Comparison of ENCODE assay signal across 8 mouse cellular contexts in the genomic region with DNA sequence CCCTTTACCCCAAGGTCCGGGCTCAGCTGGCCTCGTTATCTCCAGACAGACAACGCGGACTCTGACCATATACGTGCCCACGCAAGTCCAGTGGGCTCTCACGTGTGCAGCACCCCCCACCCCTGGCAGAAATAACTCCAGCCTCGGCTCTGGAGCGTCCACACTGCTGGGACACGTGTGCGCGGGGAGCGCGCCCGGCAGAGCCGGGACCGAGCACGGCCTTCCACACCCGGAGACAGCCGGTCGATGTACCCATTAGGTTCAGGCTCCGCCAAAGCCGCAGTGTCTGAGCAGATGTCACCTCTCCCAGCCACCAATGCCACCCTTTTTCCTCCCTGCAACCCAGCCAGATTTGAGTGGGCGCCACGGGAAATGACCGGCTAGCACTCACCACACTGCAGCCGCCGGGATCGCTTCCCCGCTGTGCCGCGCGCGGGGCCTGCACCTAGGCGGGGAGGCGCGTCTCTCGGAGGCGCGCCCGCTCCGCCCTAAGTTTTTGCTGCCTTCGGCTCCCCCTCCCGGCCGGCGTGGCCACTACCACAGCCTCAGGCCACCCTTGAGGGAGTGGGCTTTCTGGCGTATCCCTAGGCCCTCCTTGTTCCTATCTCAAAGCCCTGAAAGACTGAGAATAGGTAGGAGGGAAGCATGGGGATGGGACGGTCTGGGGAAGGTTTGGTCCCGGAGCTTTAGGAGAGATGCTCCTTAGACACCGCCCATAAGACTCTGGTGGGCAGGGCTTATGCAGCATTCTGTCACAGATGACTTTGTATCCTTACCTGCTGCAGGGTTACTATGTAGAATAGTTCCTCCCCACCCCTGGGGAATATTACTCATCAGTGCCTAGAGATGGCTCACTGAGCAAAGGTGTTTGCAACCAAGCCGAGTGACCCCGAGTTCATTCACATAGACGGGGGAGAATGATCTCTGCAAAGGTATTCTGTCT. TPM values are rescaled to one million over a fixed set of nuclear protein-coding genes. Genes with fewer than 3 reads are reported as not detected.
DNase-seq lines count a peak whose midpoint lies in the region; ATAC-seq and TF ChIP-seq lines count a peak whose summit lies in the region.

A gene (minus strand): TSS at position 715 of the 943 bp plus-strand sequence.

- dilution Hi-C loops in CH12.LX (cut with MboI; ENCODE audit: extremely low pct_ligation_motif_present, extremely low pct_unique_long_range_greater_than_20kb, low sequenced_read_pairs): no loop called here

- H3K27ac ChIP-seq in CH12.LX (ENCODE audit: insufficient read depth, low read depth): peak within 1 kb of the TSS; percentile 29; the same call in 1 of the 2 replicates
- H3K27ac ChIP-seq in heart, embryonic 10.5 days: peak within 1 kb of the TSS; percentile 87
- peak within 1 kb of the TSS; percentile 64 for H3K27ac ChIP-seq in kidney, embryonic 15.5 days
- H3K27ac ChIP-seq in liver, embryonic 12.5 days: peak within 1 kb of the TSS; percentile 71
- peak within 1 kb of the TSS; percentile 67 for H3K27ac ChIP-seq in stomach, postnatal 0 days (replicated peaks)

- peaks cover 59 to 66% of the 10 kb centered on the region in 2 experiments for H3K36me3 ChIP-seq in CH12.LX (replicated peaks in 1 of 2; ENCODE audit: control insufficient read depth in 1 of 2, insufficient read depth in 1 of 2, low read length in 1 of 2)
- peaks cover 78% of the 10 kb centered on the region for H3K36me3 ChIP-seq in erythroblast, embryonic 14.5 days (ENCODE audit: control insufficient read depth)
- peaks cover 59% of the 10 kb centered on the region for H3K36me3 ChIP-seq in heart, embryonic 10.5 days
- H3K36me3 ChIP-seq in kidney, embryonic 15.5 days: peaks cover 55% of the 10 kb centered on the region
- peaks cover 64% of the 10 kb centered on the region for H3K36me3 ChIP-seq in liver, embryonic 12.5 days
- H3K36me3 ChIP-seq in stomach, postnatal 0 days (ENCODE audit: control insufficient read depth, insufficient read depth, low read length): 0 out of 2 replicates have a peak, but pooled peaks cover 5% of the 10 kb centered on the region

- TF ChIP-seq CTCF in CH12.LX (conservative IDR thresholded peaks at IDR 0.05 in 1 of 2, IDR thresholded peaks at IDR 0.05 in 1 of 2; ENCODE audit: low read depth in 2 of 2, low read length in 2 of 2): peak in 1 of 2 experiments; percentile 76; a peak in 2 of 4 replicates
- peak; percentile 71 for TF ChIP-seq CTCF in brain, embryonic 14.5 days (IDR thresholded peaks at IDR 0.05; ENCODE audit: borderline replicate concordance, extremely low read depth, insufficient read depth, insufficient read length)
- peak; percentile 82 for TF ChIP-seq CTCF in stomach, postnatal 0 days (IDR thresholded peaks at IDR 0.05; ENCODE audit: low read depth)

- H3K27me3 ChIP-seq in CH12.LX (replicated peaks): no peaks in the 10 kb centered on the region
- no peaks in the 10 kb centered on the region for H3K27me3 ChIP-seq in erythroblast, embryonic 14.5 days (ENCODE audit: control insufficient read depth)
- H3K27me3 ChIP-seq in heart, embryonic 10.5 days (ENCODE audit: insufficient read depth, poor library complexity, severe bottlenecking): no peaks in the 10 kb centered on the region
- H3K27me3 ChIP-seq in kidney, embryonic 15.5 days: no peaks in the 10 kb centered on the region
- H3K27me3 ChIP-seq in liver, embryonic 12.5 days (replicated peaks): no peaks in the 10 kb centered on the region
- H3K27me3 ChIP-seq in stomach, postnatal 0 days (ENCODE audit: control insufficient read depth, insufficient read depth, low read length): no peaks in the 10 kb centered on the region

- DNase-seq in CH12.LX (ENCODE audit: extremely low read depth): peak; percentile 70
- peak; percentile 90 for DNase-seq in brain, embryonic 14.5 days (ENCODE audit: low read depth)
- DNase-seq in heart, embryonic 10.5 days (ENCODE audit: low spot score): peak; percentile 92
- DNase-seq in naive thymus-derived CD4-positive, alpha-beta T cell, adult 2 months (ENCODE audit: low read depth): peak; percentile 87
- DNase-seq in stomach, postnatal 0 days (ENCODE audit: low spot score): peak; percentile 86

- H3K9ac ChIP-seq in CH12.LX (ENCODE audit: insufficient read depth, low read depth): peak within 1 kb of the TSS; percentile 55
- peak within 1 kb of the TSS; percentile 71 for H3K9ac ChIP-seq in kidney, embryonic 15.5 days
- H3K9ac ChIP-seq in liver, embryonic 12.5 days: peak within 1 kb of the TSS; percentile 74
- H3K9ac ChIP-seq in stomach, postnatal 0 days (ENCODE audit: low read length): peak within 1 kb of the TSS; percentile 76

- H3K4me3 ChIP-seq in CH12.LX (replicated peaks in 1 of 3; ENCODE audit: low read depth in 2 of 3, low read length in 2 of 3, poor library complexity in 1 of 3): peak within 1 kb of the TSS; percentile 70 to 87 (median 75)
- H3K4me3 ChIP-seq in erythroblast, embryonic 14.5 days (replicated peaks): peak within 1 kb of the TSS; percentile 76
- H3K4me3 ChIP-seq in heart, embryonic 10.5 days: peak within 1 kb of the TSS; percentile 69
- peak within 1 kb of the TSS; percentile 75 for H3K4me3 ChIP-seq in kidney, embryonic 15.5 days (replicated peaks)
- peak within 1 kb of the TSS; percentile 65 for H3K4me3 ChIP-seq in liver, embryonic 12.5 days
- H3K4me3 ChIP-seq in stomach, postnatal 0 days (ENCODE audit: low read depth, low read length): peak within 1 kb of the TSS; percentile 67

- no peak for TF ChIP-seq EP300 in CH12.LX (IDR thresholded peaks at IDR 0.05; ENCODE audit: low read length)
- TF ChIP-seq EP300 in stomach, postnatal 0 days (optimal IDR thresholded peaks at IDR 0.05): no peak

- in situ Hi-C loops in CH12.LX (cut with MboI; ENCODE audit: low pct_ligation_motif_present, low pct_unique_long_range_greater_than_20kb, low sequenced_read_pairs): no loop called here

- peak; percentile 80 for ATAC-seq in kidney, embryonic 15.5 days (replicated peaks; ENCODE audit: low FRiP score)
- peak; percentile 74 for ATAC-seq in liver, embryonic 12.5 days
- ATAC-seq in stomach, postnatal 0 days (ENCODE audit: low FRiP score, low TSS enrichment): peak; percentile 80

- peak within 1 kb of the TSS; percentile 92 for H3K4me2 ChIP-seq in CH12.LX (ENCODE audit: insufficient read depth, low read depth, poor library complexity, severe bottlenecking)
- peak within 1 kb of the TSS; percentile 95 for H3K4me2 ChIP-seq in kidney, embryonic 15.5 days
- H3K4me2 ChIP-seq in liver, embryonic 12.5 days: peak within 1 kb of the TSS; percentile 96
- H3K4me2 ChIP-seq in stomach, postnatal 0 days (replicated peaks; ENCODE audit: low read depth): peak within 1 kb of the TSS; percentile 90

- H3K4me1 ChIP-seq in CH12.LX (ENCODE audit: control insufficient read depth in 1 of 2, insufficient read depth in 2 of 2): peaks cover 32 to 58% of the 10 kb centered on the region in 2 experiments
- H3K4me1 ChIP-seq in erythroblast, embryonic 14.5 days (ENCODE audit: control insufficient read depth): peaks cover 92% of the 10 kb centered on the region
- peaks cover 69% of the 10 kb centered on the region for H3K4me1 ChIP-seq in heart, embryonic 10.5 days
- H3K4me1 ChIP-seq in kidney, embryonic 15.5 days: peaks cover 70% of the 10 kb centered on the region
- H3K4me1 ChIP-seq in liver, embryonic 12.5 days: peaks cover 77% of the 10 kb centered on the region
- peaks cover 5% of the 10 kb centered on the region; the same call in 1 of the 2 replicates for H3K4me1 ChIP-seq in stomach, postnatal 0 days (replicated peaks; ENCODE audit: control insufficient read depth, insufficient read depth)

- TF ChIP-seq POLR2A in CH12.LX (IDR thresholded peaks at IDR 0.05; ENCODE audit: low read depth, low read length): peak; percentile 77
- peak; percentile 78 for TF ChIP-seq POLR2A in brain, embryonic 14.5 days (IDR thresholded peaks at IDR 0.05; ENCODE audit: borderline replicate concordance, extremely low read depth, insufficient read depth, insufficient read length, poor library complexity, severe bottlenecking)

- peaks cover 16% of the 10 kb centered on the region for H3K79me2 ChIP-seq in CH12.LX (replicated peaks; ENCODE audit: control insufficient read depth, extremely low read depth, insufficient read depth, poor library complexity, severe bottlenecking)

- TF ChIP-seq RAD21 in CH12.LX (IDR thresholded peaks at IDR 0.05; ENCODE audit: low read depth, low read length): peak; percentile 41

- WGBS in heart, embryonic 10.5 days: 5% methylated on average over 53 of the region's 53 CpGs
- 5% methylated on average over 53 of the region's 53 CpGs for WGBS in kidney, embryonic 15.5 days
- WGBS in liver, embryonic 12.5 days (ENCODE audit: insufficient replicate concordance): 7% methylated on average over 53 of the region's 53 CpGs
- 5% methylated on average over 52 of the region's 53 CpGs for WGBS in stomach, postnatal 0 days

- H3K9me3 ChIP-seq in CH12.LX (replicated peaks; ENCODE audit: low read length): no peaks in the 10 kb centered on the region
- H3K9me3 ChIP-seq in erythroblast, embryonic 14.5 days (ENCODE audit: control insufficient read depth, low read length): no peaks in the 10 kb centered on the region
- no peaks in the 10 kb centered on the region for H3K9me3 ChIP-seq in heart, embryonic 10.5 days
- no peaks in the 10 kb centered on the region for H3K9me3 ChIP-seq in kidney, embryonic 15.5 days (replicated peaks)
- H3K9me3 ChIP-seq in liver, embryonic 12.5 days (replicated peaks): no peaks in the 10 kb centered on the region
- no peaks in the 10 kb centered on the region for H3K9me3 ChIP-seq in stomach, postnatal 0 days (ENCODE audit: control insufficient read depth, low read length)

TF ChIP-seq in CH12.LX, 34 proteins besides CTCF, POLR2A, EP300 and RAD21 (continues in another document):
- no peak for TF ChIP-seq JUN (IDR thresholded peaks at IDR 0.05; ENCODE audit: insufficient read depth, low read depth, low read length)
- no peak for TF ChIP-seq GABPA (IDR thresholded peaks at IDR 0.05; ENCODE audit: insufficient replicate concordance, low read depth, low read length)
- no peak for TF ChIP-seq ZNF384 (IDR thresholded peaks at IDR 0.05; ENCODE audit: low read depth, low read length)
- no peak for TF ChIP-seq PAX5 (IDR thresholded peaks at IDR 0.05; ENCODE audit: low read length)
- TF ChIP-seq POLR2AphosphoS2 (IDR thresholded peaks at IDR 0.05; ENCODE audit: low read depth, low read length): peak; percentile 96
- TF ChIP-seq MXI1 (IDR thresholded peaks at IDR 0.05; ENCODE audit: low read depth, low read length): peak; percentile 97
- TF ChIP-seq TBP (conservative IDR thresholded peaks at IDR 0.05; ENCODE audit: low read depth, low read length): no peak

RNA-seq across cellular contexts. Expression of the gene that starts here (rescaled TPM):
- total RNA-seq in CH12.LX (2012; rRNA removed) (16.1 and 20.8 TPM in 2 replicates), CH12.LX (2014; rRNA removed) (6.1 and 6.5 TPM in 2 replicates)
- polyA plus RNA-seq in CH12.LX (2012; ENCODE audit: insufficient read length, low read depth): 31.5 and 32.1 TPM in 2 replicates
- polyA plus RNA-seq in brain, embryonic 14.5 days (2012; rRNA removed): 145 and 205 TPM in 2 replicates
- polyA plus RNA-seq in erythroblast, embryonic 14.5 days (2012): 0.70 and 0.97 TPM in 2 replicates
- 22.6 and 30.8 TPM in 2 replicates for polyA plus RNA-seq in heart, embryonic 10.5 days (2016; fragmentation: Nextera tagmentation; extraction: Ambion mirVana)
- 27.6 and 34.0 TPM in 2 replicates for polyA plus RNA-seq in kidney, embryonic 15.5 days (2015; fragmentation: Nextera tagmentation; extraction: Ambion mirVana)
- 26.0 and 27.1 TPM in 2 replicates for polyA plus RNA-seq in liver, embryonic 12.5 days (2016; fragmentation: Nextera tagmentation; extraction: Ambion mirVana)
- polyA plus RNA-seq in stomach, postnatal 0 days (2015; fragmentation: Nextera tagmentation; extraction: Ambion mirVana): 17.2 and 17.6 TPM in 2 replicates

Comparison
In these comparisons a context has a peak if more than half of its experiments do, and no peak if none do; other contexts are left out.
1. Peak in every context shown above with its lines: DNase-seq, ATAC-seq, H3K4me3 ChIP-seq and H3K27ac ChIP-seq.
2. H3K27ac ChIP-seq: peak in every context shown above with its lines; median percentile 87 in heart, embryonic 10.5 days; 71 in liver, embryonic 12.5 days; 67 in stomach, postnatal 0 days; 64 in kidney, embryonic 15.5 days; 29 in CH12.LX.